Mouse (Mus musculus) cerebellum, postnatal 10 days (tissue): ENCODE results near the gene Gab1.

Source experiments
- DNase-seq, 2 experiments: peaks; one replicate each; pipeline ENCODE4 v3.0.0; 2021; ENCODE audit warnings: mixed read lengths in 2 of 2

Gene Gab1

DNA sequence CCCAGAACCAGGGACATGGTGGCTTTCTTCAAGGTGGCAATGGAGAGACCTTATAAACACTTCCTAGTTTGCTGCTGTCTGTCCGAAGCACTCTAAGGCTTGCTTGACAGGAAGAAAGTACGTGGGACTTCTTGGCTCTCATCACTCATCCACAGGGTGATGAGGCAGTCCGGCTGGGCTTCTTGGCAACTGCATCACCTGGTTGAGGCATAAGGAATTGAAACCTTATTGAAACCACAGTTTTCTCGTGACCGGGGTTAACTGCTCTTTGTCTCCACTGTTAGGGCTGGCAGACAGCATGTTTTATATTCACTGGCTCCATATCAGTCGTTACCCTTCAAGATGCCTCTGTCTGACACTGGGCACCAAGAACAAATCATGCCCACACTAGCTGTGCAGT is 40.2 kb downstream of the Gab1 start:
- peak in 1 of 2 experiments; percentile 42 for DNase-seq

DNA sequence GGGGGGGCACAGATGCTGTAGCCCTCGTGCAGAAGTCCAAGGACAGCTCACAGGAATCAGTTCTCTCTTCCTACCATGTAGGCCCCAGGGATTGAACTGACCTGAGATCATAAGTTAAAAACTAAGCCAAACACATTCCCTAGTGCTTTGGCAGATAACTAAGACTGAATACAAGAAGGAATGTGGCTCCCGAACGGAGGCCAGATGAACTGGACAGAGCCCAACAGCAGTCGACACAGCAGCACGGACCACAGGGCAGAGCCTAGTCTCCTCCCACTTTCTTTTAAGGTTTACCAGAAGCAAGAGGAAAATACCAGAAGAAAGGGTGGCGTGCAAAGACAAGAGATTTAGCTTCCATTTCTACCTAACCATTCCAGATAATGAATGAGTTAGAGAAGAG is 42.1 kb downstream of the Gab1 start:
- peak in 1 of 2 experiments; percentile 35 for DNase-seq

DNA sequence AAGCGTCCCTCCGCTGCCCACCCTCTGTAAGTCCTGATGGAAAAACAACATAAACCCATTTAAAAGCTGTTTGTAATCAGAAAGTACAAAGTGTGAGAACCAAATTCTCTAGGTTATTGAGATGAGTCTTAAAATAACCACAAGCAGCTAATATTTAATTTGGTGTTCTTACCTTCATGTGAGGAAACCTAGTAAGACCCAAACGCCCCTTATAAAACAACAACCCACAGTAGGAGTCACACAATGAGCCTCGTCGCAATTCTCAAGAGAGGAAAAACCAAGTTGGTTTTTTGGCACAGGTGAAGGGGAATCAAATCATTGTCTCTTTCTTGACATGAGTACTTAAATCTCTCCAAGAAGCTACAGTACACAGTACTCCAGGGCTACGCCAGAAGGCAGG is 44.9 kb downstream of the Gab1 start:
- DNase-seq = no peak

DNA sequence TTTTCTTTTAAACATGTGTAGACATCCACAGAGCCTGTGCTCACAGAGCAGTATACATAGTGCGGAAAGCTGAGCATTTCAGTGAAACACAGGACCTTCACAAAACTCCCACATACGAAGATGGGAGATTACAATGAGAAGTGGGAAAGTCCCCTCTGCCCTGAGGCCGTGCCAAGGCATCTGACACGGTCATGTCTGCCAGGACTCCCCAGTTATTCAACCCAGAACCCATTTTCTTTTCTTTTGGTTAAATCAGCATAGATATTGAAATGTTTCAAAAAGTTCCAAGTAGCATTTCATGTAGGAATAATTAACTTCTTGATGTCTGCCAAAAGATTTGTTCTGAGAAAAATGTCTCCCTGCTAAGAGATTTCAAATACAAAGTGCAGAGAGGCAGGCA is 45.9 kb downstream of the Gab1 start:
- DNase-seq = peak; percentile 66 to 75

DNA sequence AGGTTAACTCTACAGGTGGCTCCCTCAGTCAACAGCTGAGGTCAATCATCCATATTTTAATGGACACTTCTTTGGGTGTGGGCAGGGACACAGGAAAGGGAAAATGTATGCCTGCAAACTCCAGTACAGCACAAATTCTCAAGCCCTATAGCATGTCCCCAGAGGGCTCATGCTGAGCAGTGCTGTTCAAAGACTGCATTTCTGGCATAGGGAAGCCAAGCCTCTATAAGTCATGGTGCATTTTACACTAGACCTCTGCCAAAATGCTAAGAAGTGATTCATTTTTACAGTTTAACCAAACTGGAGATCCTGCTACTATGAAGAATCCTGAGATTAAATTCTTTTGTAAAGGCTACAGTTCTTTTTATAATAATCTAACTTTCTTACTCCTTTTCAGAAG is 47.8 kb downstream of the Gab1 start:
- no peak for DNase-seq

DNA sequence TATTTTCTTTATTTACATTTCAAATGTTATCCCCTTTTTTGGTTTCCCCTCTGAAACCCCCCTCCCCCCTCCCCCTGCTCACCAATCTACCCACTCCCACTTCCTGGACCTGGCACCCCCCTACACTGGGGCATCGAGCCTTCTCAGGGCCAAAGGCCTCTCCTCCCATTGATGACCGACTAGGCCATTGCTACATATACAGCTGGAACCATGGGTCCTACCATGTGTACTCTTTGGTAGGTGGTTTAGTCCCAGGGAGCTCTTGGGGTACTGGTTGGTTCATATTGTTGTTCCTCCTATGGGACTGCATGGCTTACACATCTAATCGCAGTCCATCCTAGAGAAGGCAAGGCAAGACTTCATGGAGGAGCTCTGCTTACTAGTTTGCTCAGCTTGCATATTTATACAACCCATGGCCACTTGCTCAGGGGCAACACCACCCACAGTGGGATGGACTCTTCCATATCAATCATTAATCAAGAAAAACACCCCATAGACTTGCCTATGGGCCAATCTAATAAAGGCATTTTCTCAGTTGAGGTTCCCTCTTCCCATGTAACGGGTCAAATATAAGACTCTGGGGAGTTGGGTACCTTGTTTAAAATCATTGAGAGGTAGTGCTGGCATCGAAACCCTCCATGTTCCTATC is 48.3 kb downstream of the Gab1 start:
- DNase-seq = peak in 1 of 2 experiments; percentile 2

DNA sequence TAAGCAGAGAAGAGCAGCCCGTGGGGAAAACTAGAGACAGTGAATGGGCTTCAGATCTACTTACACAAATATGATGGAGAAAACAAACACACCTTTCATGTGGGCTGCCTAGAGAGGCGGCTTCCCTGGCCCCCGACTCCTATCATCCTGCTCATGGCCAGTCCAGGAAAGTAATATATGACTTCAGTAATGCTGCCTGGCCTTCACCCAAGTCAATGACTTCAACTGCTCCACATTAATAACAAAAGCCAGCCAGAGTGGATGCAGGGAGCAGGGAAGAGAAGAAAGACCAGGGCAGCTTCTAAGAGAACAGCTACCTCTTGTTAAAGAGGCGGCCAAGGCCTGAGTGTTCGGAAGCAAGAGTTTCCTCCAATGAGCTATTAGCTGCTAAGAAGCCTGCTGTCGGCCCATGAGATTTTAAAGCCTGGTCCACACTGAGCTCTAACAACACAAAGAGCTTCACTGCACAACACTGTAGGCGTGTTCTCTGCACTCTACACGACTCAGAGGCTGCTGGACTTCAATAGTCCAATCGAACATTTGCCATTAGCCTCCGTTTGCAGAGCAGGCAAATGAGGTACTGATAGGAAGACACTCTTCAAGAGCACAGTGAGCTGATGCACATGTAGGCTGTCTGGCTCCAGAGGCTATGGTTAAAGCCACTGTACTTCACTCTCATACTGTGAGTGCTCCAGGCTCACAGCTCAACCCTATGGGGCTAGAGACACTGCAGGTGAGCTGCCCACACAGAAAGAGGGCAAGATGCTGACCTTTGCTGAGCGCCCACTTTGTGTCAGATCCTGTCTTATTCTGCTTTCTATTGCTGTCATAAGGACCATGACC is 49.4 kb downstream of the Gab1 start:
- DNase-seq = peak; percentile 43 to 49

DNA sequence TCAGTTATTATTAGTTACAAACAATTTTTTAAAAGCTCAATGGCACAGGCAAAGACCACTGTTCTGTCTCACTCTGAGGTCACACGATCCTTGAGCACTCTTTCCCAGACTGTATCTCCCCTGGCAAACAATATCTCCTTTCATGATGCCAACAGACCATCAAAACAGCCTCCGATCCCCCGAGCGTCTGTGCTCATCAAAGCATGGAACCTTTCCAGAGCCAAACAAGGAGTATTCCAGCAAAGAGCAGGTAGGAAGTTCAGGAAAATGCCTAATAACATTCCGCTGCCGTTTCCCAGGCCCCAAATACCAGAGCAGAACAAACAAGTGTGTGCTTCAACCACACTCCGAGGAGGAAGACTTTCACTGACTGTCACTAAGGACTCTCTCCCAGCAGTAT is 50.2 kb downstream of the Gab1 start:
- DNase-seq = peak; percentile 65 to 69

DNA sequence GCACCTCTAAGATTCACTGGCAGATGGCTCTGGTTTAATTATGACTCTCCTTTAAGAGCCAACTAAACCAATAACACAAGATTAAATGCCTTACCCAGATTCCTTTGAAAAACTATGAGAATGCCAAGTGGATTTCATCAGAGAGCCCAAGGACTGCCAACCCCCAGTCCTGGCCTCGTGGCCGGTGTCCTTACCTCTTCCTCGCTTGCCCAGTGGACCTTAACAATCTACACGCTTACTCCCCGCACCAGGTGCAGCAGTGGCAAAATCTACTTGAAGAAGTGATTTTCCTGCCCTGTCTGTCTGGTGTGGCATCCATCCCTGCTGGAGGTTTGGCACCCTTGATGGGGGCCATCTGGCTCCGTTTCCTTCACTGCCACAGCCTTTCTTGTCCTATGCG is 53.3 kb downstream of the Gab1 start:
- DNase-seq = peak; percentile 82 to 92

DNA sequence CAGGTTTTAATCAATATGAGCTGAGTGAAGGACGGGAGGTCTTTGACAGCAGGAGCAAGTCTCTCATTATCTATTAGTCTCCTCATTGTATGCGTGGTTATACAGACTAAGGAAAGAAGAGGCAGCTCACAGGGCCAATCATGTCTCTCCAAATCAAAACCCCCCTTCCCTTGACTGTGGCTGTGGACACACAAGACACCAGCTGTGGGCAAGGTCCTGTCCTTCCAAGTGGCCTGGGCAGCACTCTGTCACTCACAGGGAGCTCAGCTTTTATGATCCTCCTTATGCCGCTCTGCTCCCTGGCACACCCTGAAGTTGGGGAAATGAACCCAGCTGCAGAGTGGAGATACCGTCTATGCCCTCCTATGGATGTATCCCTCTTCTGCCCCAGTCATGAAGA is 55.2 kb downstream of the Gab1 start:
- peak; percentile 32 to 54 for DNase-seq

DNA sequence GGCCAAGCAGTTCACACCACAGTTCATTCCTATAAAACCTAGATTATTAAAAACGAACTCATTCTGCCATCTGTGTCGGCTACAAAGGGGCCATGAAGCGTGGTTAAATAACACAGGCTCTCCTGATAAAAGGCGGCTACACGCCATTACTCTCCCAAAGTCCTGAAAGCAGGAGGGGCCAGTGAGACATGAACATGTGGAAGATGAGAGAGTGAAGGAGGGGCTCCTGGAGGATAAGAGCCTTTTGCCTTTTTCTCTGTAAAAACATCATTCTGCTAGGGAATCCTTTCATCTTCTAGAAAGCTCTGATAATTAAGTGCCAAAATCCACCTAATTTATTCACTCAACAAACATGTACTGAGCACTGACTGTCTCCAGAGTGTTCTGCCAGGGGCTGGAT is 55.9 kb downstream of the Gab1 start:
- no peak for DNase-seq

DNA sequence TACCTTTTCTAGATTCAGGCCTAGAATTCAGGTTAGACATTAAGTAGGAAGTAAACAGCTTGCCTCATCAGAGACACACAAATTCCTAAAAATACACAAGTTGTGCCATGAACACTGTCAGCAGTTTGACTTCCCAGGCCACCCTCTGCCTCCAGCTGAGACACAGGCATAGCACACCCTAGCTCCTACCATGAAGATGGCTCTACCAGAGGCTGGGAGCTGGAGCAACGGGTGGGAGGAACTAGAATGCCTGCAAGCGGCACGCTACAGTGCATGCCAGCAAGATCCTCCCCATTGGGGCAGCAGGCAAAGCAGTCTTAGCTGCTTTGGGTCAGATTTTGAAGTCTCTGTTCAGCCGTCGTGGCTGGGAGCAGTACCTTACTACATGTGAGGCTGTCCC is 57.1 kb downstream of the Gab1 start:
- DNase-seq = peak in 1 of 2 experiments; percentile 27

DNA sequence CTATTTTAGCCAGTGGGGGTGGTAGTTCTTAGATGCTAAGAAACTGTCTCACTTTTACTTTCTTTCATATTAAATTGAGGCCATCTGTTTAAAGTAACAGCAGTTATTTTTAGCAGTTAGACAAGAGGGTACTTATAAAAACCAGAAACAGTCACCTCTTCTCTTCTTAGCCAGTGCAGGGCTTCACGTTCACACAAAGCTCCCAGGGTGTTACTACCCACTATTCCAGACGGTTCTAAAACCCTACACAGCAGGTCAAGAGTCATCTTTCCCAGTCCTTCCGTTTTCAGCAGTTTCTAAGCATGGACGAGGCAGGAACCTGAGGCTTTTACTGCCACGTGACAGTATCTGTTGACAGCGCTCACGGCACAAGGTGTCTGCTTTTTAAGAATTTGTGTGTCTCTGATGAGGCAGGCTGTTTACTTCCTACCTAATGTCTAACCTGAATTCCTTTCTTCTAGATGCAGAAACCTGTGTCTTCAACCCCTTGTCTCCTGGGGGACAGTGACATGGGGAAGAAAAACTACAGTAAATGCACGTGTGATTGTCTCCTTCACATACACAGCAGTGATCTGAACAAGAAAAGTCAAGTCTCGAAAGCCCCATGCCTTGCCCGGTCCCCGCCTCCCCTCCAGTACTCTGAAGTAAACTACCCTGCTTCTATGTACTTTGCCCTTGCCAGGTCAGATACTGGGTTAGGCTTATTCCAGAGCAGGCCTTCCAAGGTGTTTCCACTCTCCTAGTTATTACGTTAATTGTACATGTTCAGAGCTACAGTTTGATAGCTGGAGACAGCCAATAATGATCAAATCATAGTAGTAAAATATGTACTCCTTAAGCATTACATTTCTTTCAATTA is 58.7 kb downstream of the Gab1 start:
- no peak for DNase-seq

DNA sequence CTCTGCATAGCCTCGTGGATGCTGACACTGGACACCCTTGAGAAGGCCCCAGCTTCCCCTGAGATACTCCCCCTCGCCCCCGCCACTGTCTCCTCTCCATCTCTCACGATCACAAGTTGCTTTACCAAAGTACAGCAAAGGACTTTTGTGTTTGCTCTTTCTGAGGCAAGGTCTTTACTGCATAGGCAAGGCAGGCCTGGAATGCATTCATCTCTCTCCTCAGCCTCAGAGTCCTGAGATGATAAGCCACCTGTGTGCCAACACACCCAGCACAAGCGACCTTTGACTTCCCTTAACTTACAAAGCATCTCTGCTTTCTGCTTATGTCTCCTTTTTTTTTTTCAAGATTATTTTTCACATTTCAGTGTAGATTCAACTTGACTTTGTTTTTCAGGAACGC is 61.3 kb downstream of the Gab1 start:
- no peak for DNase-seq

DNA sequence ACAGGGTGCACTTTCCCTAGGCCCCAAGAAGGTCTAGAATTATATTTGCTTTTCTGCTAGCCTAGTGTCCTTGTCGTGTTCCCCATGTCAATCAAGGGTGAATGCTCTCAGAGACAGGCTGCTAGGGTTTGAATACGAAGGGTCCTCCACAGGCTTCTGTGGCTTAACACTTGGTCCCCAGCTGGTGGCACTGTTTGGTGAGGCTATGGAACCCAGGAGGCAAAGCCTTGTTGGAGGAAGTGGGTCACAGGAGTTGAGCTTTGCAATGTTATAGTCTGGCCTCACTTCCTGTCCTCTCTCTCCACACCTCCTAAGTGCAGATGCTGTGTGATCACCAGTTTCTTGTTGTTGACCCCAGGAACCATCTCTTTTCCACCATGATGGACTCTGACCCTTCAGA is 63.3 kb downstream of the Gab1 start:
- no peak for DNase-seq

DNA sequence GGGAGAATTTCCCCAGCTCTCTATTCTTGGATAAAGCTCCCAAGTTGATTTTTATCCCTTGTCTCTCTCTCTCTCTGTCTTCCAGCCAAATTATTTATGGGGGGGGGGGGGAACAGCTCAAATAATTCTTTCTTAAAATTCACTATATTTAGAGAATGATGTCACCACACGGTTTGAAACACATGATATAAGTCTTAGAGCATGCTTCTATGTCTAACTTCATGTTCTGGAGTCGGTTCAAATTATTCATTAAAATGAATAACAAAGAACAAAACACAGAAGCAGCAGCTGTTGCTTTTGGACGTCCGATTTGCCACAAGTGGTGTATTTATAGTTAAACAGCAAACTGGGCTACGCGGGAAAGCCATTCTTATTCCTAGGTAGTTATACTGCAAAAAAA is 65.1 kb downstream of the Gab1 start:
- DNase-seq = no peak

DNA sequence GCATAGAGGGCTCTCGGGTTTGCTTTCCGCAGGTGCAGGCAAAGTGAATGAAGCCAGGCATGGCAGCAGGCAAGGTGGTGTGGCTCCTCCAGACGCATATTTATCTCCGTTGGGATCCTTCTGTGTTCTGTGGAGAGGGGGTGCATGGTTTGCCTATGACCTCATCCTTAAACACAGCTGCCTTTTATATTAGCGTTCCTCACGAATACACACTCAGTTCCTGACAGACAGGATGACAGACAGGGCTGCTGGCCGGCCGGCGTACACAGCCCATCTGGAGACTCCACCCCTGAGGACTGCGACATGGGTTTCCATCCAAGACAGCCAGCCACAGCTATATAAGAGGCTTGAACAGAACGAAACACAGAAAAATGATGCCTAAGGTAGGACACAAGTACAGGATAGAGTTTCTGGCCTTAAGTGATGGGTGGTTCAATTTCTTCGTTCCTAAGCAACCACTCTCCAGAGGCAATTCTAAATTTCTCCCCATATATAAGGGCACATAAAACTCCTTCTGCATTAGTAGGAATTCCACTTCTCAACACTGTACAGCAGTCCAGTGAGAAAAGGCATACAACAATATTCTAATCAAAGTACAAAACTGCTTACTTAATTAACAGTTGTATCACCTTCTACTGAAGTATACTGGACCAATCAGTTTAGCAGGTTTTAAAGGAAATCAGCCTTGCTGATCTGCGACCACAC is 66.1 kb downstream of the Gab1 start:
- peak; percentile 26 to 48 for DNase-seq

DNA sequence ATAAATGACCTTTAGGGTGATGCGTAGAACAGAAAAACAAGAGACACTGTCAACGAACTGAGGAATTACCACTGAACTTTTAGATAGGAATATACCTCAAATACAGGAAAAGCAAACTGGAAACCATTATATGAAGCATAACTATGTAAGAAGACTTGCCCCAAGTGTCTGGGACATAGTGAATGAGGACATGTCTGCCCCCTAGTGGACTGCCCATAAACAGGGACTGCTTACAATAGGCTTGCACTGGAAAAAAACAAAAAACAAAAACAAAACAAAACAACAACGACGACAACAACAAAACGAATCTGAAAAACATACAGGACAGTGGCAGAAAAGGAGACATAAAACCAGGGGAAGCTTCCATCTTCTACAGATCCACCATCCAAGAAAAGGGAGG is 66.9 kb downstream of the Gab1 start:
- peak; percentile 72 to 75 for DNase-seq

DNA sequence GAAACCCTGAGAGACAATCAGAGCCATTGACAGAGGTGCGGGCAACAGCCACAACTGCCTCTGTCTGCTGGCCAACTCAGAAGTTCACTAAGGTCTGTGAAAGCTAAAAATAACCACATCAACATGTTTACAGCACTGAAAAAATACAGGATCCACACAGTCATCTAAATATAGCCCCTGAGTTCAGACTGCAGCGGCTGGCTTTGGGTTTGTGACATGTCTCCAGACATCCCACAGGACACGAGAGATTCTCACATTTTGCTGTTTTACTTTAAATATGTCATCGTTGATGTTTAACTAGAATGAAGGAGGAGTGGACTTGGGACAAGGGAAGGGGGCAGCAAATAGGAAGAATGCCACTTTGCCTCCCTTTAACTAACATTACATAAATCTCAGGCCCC is 68.7 kb downstream of the Gab1 start:
- DNase-seq = no peak

DNA sequence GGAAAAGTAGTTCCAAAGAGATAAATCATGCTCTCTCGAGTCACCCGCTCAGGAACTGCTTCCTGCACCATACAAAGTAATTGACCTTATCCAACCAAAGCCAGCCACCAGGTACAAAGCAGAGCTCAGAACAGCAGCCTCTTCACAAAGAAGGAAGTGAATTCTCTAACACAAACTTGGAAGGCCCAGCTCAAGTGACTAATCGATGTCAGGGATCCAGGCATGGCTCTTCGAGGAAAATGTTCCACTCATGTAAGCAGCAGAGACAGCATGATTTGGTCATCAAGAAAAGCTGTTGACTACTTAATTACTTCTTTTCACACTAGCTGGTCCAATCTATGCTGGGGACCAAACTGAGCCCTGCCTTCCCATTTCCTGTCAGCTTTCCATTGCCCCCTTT is 69.4 kb downstream of the Gab1 start:
- DNase-seq = no peak

DNA sequence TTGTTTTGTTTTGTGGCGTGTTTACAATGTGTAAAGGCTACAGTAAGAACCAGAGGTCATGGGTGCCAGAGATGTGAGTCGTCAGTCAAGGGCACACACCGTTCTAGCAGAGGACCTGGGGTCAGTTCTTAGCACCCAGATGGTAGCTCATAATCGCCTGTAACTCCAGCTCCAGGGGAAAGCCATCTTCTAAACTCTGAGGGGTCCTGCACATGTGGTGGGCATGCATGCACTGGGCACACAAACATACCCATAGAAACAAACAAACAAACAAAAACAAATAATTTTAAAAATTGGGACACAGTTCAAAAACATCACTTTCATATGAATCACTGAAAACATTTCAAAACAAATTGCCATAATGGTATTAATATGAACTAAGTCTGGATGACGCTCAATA is 69.9 kb downstream of the Gab1 start:
- DNase-seq = no peak

DNA sequence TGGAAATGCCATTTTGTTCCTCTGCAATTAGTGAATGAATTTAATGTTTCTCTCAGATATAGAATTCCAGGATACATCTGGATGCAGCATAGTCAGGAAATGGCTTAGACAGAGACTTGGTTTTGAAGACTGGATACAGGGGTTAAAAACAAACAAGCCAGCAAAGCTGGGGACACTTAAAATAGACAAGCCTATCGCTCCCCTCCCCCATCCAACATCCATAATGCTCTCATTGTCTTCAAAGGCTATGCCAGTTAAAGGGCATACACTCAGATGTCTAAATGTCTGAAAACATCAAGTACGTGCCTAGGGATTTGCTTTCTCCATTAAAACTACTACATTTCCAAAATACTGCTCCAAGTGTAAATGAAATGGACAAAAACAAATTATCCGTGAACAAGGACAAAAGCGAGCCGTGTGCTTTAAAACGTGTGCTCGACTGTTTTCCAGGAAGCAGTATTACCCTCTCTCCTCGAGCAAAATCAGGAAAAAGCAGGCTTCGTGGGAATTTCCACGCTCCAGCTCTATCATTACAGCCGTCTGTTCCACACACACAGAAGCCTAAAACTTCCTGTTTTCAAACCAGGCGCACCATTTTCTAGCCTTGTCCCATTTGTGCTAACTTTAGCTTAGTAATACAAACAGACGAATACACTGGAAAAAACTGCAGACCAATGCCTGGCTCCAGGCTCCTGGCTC is 72.4 kb downstream of the Gab1 start:
- no peak for DNase-seq
